Mouse (Mus musculus) ZHBTc4 (cell line): ENCODE results near the gene Sdk2.
A peak's percentile ranks its signal among the peaks of the same experiment; 100 is the strongest.

ENCODE experiments used
- DNase-seq: peaks from one replicate; pipeline ENCODE4 v3.0.0-alpha.2; 2011; ENCODE audit warnings: low read depth, low spot score

Sdk2 gene

GRCm38 (mm10) chr11:114047887-114048331 is 18.9 kb downstream of the Sdk2 start:
- peak; percentile 13 for DNase-seq

DNA sequence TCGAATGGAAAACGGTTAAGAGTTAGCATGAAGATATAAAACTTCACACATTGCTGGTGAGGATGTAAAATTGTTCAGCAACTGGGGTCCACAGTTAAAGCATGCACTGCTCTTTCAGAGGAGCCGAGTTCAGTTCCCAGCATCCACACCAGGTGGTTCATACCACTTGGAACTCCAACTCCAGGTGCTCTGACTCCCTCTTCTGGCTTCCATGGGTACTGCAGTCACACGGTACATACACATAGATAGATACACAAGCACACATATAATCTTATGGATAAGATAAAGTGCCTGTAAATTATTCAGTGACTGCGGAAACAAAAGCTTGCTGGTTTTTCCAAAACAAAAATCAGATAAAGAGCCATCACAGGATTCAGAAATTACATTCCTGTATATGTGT is 19.9 kb downstream of the Sdk2 start:
- DNase-seq, result peak; percentile 76

DNA sequence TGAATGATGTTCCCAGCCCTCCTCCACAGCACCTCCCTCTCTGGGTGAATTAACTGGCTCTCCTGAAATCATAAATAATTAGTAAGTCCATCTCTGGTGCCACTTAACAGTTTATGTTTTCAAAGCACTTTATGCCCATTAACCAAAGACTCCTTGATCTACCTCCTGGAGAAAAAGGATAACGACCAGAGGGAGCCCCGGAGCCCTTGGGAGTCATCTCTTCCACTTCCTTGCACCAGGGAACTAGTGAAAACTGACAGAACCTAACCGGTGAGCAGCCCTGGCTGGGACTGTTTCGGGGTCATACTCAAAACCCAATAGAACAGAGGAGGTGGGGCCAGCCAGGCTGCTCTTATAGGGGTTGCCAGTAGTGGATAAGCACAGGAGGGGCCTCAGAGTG is 22.5 kb downstream of the Sdk2 start:
- no peak for DNase-seq

DNA sequence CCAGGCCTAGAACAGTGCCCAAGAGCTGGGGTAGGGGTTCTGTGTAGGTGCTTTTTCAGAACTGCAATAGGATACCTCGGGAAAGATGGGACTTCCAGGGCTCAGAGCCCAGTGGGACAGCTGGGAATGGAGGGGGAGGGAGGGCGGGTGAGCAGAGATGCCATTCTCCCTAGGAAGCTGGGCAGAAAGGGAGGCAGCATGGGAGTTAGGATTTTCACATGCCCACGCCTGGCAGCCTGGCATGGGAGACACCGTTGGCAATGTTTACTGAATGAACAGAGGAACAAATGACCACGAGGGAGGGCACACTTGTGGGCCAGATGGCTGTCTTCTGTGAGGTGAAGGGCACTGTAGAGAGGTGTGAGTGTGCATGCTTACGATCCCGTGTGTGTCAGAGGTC is 23.3 kb downstream of the Sdk2 start:
- DNase-seq, result no peak

DNA sequence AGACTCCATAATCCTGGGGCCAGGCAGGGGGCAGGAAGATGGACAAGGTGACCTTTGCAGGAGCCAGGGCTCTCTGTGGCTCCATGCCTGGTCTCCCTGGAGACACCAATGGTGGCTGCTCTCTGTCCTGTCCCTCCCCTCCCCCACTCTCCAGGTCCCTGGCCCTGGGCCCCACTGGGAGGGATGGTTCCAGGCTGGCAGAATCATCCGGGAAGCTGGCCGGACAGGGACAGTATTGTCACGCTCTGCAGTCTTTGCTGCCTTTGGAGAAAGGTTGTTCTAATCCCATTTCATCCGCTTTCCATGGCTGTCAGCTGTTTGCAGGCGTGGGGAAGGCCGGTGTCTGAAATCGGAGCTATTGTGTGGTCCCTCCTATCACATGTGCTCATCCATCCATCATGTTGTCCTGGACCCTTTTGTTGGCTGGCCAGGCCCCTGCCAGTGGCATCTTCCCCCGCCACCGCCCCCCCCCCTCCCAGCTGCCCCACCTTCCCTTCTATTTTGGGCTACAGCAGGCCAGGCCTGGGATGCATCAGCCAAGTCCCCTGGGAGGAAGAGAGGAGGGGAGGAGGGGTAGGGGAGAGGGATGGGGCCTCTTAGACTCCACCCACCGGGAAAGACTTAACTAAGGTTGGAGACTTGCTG is 26.3 kb downstream of the Sdk2 start:
- DNase-seq, result no peak

DNA sequence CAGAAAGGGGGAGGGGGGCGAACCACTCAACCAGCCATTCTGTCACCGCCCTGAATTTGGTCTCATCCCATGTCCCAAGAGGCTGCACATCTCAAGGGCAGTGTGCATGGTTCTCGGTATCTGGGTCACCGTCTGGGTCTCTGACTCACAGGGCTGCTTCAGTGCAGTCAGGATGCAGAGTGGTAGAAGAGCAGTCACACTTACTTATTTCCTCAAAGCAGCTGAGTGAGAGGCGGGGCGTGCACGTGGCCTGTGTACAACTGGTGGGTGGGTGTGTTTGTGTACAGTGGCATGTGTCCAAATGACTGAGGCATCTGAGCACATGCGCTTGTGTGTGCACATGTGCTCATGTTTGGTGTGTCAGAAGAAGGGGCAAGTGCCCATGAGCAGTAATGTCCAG is 28.8 kb downstream of the Sdk2 start:
- no peak for DNase-seq

DNA sequence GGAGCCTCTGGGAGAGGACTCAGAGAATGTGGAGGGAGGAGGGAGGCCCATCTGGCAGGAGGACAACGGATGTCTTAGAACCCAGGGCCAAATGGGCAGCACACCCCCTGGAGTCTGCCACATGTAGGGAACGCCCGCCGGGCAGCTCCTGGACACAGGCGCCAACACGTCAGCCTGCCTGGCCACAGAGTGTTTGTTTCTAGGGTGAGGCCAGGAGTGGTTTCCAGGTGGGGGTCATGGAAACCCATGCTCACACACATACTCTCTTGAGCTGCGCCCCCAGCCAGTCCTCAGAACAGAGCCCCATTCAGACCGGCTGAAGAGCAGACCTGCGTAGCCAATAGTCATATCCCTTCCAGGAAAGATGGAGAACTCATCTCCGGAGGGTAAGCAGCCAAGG is 35.4 kb downstream of the Sdk2 start:
- DNase-seq, result no peak

- DNase-seq, result no peak
Measured at GRCm38 (mm10) chr11:114030214-114030613, 36.6 kb downstream of the Sdk2 start.

- no peak for DNase-seq
Measured at GRCm38 (mm10) chr11:114028512-114028911, 38.3 kb downstream of the Sdk2 start.

DNA sequence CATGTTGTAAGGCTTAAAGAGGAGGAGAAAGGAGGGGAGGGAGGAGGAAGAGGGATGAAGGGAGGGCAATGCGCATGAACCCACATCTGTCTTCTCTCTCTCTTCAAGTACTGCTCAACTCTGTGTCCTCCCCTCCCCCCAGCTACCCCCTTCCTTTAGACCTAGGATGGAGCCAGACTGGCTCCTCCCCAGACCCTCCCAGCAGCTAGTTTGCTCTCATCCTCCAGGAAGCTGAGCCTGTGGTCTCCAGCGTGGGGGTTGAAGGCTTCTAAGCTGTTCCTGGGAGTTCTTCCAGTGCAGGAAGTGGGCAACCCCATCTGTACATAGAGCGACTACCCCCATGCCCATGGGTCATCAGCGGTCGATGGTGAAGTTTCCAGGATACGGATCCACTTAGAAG is 38.8 kb downstream of the Sdk2 start:
- no peak for DNase-seq

GRCm38 (mm10) chr11:114025056-114025455 is 41.8 kb downstream of the Sdk2 start:
- no peak for DNase-seq

GRCm38 (mm10) chr11:114023965-114024364 is 42.9 kb downstream of the Sdk2 start:
- no peak for DNase-seq

DNA sequence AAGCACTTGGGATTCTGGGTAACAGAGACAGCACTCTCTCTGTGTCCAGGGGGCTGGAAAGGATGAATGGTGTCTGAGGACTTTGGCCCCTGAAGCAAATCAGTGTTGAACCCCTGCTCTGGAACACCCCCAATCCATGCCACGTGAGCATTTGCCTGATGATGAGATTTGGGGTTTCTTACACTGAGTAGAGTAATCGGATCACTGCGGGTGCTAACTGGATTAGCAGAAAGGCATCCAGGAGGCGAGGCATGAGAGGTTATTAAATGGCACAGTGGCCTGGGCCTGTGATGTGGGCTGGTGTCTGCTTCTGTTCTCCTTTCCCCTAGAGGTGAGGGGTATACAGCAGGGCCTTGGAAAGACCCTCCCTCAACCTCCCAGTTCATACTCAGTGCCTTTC is 44.7 kb downstream of the Sdk2 start:
- DNase-seq, result no peak

DNA sequence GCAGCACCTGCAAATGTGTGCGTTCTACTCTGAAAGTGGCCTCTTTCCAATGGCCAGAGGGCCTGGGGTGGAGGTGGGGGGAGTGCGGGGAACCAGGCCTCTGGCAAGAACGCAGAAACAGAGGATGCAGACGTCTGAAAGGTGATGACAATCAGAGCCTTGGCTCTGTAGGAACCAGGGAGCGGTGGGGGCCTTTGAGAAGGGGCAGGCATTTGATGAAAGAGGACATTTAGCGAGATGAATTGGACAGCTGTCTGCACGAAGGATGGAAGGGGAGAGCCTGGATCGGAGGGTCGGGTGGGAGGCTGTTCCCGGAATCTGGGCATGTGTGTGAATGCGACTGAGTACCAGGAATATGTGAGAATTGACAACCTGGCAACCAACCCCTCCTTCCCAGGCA is 47.8 kb downstream of the Sdk2 start:
- no peak for DNase-seq

DNA sequence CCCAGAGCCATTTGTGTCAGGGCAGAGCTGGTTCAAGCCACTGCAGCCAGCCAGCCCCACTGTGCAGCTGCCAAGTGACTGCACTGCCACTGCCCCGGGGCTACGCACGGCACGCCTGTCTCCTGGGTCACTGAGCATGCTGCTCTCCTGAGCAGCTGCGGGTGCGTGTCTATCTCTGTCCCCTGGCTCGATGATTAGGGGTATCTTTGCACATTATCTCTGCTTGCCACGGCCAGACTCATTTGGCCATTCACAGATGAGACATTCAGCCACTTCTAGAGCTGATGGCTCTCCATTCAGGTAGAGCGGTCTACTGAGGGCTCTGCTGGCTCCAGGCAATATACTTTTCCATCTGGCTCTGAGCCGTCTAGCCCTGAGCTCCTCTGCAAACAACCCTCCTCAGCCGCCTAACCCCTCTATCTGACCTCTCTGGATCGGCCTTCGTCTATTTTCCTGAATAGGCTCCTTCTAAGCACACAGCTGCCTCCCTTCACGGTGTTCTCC is 49.9 kb downstream of the Sdk2 start:
- peak; percentile 39 for DNase-seq

DNA sequence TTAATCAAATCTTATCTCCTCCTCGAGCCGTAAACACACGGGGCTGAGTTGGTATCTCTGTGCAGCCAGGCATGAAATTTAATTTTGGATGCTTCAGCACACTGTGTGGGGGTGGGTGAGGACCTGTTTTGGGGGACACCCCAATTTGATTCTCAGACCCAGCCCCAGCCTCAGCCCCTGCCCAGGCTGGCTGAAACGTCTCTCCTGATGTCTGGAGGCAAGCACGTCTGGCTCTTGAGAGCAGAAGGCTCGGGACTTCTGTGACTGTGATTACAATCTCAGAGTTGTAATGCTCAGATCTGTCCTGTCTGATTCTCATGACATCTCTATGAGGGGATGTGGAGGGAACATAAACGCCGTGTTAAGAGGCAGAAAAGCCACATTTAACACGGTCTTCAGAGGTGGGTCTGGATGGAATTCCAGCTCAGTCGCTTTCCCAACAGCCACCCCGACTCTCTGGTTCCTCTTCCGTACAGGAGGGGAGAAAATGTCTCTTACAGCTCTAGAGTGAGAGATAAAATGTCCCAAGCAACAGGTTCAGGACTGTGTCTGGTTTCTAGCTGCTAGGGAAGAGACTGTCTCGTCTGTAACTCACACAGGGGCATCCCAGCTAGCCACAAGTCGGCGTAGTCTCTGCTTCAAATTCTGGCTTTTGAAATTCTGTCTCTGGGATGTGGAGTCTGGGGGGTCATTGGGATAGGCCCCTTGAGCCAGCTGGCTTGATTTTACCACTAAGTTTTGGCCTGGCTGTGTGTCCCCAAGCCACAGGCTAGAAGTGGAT is 50.5 kb downstream of the Sdk2 start:
- DNase-seq, result no peak

DNA sequence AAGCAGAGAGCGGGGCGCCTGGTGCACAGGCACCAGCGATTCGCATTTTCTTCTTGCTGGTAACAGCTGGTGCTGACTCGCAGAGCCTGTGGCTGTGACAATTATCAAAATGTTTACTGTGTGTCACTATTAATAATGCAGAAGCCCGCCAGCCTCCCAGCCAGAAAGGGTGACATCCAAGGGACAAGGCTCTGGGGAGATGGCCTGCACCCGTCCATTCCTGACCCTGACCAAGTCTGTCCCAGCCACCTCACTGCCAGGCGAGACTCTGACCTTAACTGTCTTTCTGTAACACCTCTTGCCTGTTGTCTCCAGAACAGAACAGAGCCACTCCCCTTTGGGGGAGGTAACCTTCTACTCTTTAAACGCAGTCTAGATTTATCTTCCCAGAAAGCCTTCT is 55.3 kb downstream of the Sdk2 start:
- no peak for DNase-seq

GRCm38 (mm10) chr11:114005879-114006278 is 61.0 kb downstream of the Sdk2 start:
- DNase-seq, result no peak

DNA sequence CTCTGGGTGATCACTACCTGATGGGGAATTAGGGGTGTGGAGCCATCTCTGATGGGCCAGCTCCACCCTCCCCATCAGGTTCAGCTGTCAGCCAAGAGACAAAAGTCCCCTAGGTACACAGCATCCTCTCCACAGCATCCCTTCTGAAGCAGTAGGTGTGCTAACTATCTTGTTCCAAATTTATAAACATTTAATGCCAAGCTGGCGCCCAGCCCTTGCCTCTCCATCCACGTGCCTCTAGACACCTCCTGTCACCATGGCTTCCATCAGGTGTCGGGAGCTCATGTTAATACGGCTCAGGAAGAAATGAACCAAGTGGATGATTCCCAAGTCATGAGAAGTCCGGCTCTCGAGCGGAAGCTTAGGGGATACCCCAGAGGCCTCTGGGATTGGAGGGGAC is 62.2 kb downstream of the Sdk2 start:
- DNase-seq, result no peak

DNA sequence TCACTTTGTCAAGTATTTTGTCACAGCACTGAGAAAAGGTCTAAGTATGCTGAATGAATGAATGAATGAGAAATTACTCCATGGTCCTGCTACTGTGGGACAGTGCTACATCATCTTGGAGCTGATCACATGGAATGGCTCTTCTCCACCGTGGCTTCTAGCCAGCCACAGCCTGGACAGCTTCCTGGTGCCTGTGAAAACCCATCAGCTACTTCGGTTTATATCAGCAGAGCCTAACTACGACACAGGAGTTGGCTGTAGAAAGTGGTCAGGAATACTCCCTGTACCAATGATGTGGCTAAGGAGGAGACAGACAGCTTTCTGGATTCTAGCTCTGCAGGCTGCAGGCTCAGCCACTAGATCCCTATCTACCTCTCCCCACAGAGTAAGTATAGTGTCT is 63.7 kb downstream of the Sdk2 start:
- DNase-seq, result no peak

DNA sequence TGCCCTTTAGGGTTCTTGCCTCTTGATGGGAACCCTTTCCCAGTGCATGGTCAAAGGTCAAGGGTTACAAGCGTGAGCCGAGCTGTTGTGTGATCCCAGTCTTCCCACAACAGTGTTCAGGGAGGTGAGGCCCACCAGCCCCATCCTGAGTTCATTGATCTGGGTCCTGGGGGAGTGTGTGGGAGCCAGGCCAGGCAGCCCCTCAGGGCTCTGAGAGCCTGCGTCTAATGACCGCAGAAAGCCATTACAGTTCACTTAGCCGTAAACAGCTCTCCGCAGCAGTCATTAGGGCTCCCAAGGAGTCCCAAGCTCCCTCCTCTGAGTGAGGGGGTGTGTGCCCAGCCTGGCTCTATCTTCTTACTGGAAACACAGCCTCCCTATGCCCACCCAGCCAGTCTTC is 66.8 kb downstream of the Sdk2 start:
- DNase-seq, result no peak

DNA sequence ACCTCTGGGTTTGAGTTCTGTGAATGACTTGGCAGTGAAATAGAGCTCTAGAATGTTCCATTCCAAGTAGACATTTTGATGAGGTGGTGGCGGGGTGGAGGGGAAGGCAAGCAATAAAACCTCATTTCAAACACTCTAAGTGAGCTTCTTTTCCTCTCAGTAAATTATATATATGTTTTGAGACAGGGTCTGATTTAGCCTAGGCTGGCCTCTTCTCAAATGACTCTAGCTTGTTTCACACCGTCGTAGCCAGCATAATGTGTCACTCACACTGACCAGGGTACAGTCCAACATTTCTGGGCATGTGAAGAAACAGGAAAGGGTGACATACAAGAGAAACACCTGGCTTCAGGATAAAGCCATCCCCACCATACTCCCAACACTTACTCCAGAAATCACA is 68.1 kb downstream of the Sdk2 start:
- DNase-seq, result no peak

- DNase-seq, result no peak
Measured at GRCm38 (mm10) chr11:113993921-113994320, 72.9 kb downstream of the Sdk2 start.
